Mouse (Mus musculus) erythroblast, embryonic 14.5 days (primary cell): ENCODE results near the gene Edn1.

ENCODE experiments used
- GATA1 ChIP-seq: IDR thresholded peaks from 2 replicates; pipeline ENCODE4 v1.6.1; 2012; ENCODE audit warnings: low read length, inconsistent platforms, mixed read lengths
- TAL1 ChIP-seq: IDR thresholded peaks from 3 replicates; pipeline ENCODE4 v1.6.1; 2012; ENCODE audit warnings: low read length, inconsistent platforms, mixed read lengths

- TF ChIP-seq GATA1 = no peak
- no peak for TF ChIP-seq TAL1
Measured at GRCm38 (mm10) chr13:42308368-42309103, 7.3 kb downstream of the Edn1 start.
